Mouse (Mus musculus) thymus, adult 2 months (tissue): ENCODE results near the gene Fgfbp3. TPM values are rescaled to one million over a fixed set of nuclear protein-coding genes. Genes with fewer than 3 reads are reported as not detected.

ENCODE experiments used
- DNase-seq: peaks from one replicate; pipeline ENCODE4 v3.0.0; 2021
- H3K27ac ChIP-seq: fragments of 200-500 bp; 2 replicates; pipeline ENCODE4 v1.5.1; 2012; ENCODE audit warnings: low read length, control low read depth; ENCODE audit not compliant: control insufficient read depth, insufficient read depth
- H3K27me3 ChIP-seq: fragments of 200-500 bp; 2 replicates; pipeline ENCODE4 v1.6.1; 2012; ENCODE audit warnings: mild to moderate bottlenecking, low read length, moderate library complexity, mixed read lengths; ENCODE audit not compliant: control insufficient read depth, insufficient read depth
- H3K36me3 ChIP-seq: fragments of 200-500 bp; 2 replicates; pipeline ENCODE4 v1.6.1; 2012; ENCODE audit warnings: mild to moderate bottlenecking, low read length, moderate library complexity; ENCODE audit not compliant: control insufficient read depth, insufficient read depth
- H3K4me1 ChIP-seq: fragments of 200-500 bp; replicated peaks from 2 replicates; pipeline ENCODE4 v1.6.1; 2012; ENCODE audit warnings: low read length; ENCODE audit not compliant: control insufficient read depth, insufficient read depth
- H3K4me3 ChIP-seq: fragments of 200-500 bp; 2 replicates; pipeline ENCODE4 v1.5.1; 2012; ENCODE audit warnings: mild to moderate bottlenecking, low read length, control low read depth, moderate library complexity; ENCODE audit not compliant: control insufficient read depth, insufficient read depth
- CTCF ChIP-seq: fragments of 200-500 bp; IDR thresholded peaks from 2 replicates; pipeline ENCODE4 v1.5.1; 2012; ENCODE audit warnings: mild to moderate bottlenecking, control low read depth, low read length, moderate library complexity, borderline replicate concordance; ENCODE audit not compliant: control insufficient read depth, poor library complexity, insufficient read depth; ENCODE audit errors: extremely low read depth
- POLR2A ChIP-seq: fragments of 200-500 bp; IDR thresholded peaks from 2 replicates; pipeline ENCODE4 v1.6.1; 2012; ENCODE audit warnings: mild to moderate bottlenecking, low read length, control low read depth, moderate library complexity; ENCODE audit not compliant: control insufficient read depth, poor library complexity, insufficient read depth; ENCODE audit errors: extremely low read depth
- WGBS: fragments of 180-500 bp; shearing (Covaris S2); methylation state at CpG from one replicate; pipeline ENCODE4 v1.1.7; 2018; 5-methylcytosine and 5-hydroxymethylcytosine counted together
- polyA plus RNA-seq: library from polyadenylated mRNA; depleted of rRNA; stranded (reverse); fragments of >200 nt; gene quantifications from 2 replicates; pipeline ENCODE4 v1.2.3, GENCODE M21; 2012

Gene Fgfbp3
- polyA plus RNA-seq, 1 experiment: 7.1 TPM

GRCm38 (mm10) chr19:36903377-36903776 is 16.0 kb downstream of the Fgfbp3 start:
- Histone ChIP-seq H3K27ac (no peak overlapping the region), H3K36me3 (no peaks in the 10 kb centered on the region), H3K27me3 (peaks cover 4% of the 10 kb centered on the region; the same call in 1 of the 2 replicates), H3K4me1 (peaks cover 7% of the 10 kb centered on the region), H3K4me3 (no peak overlapping the region)
- 69% methylated on average over 7 of the region's 7 CpGs for WGBS
- no peak for TF ChIP-seq POLR2A
- no peak for TF ChIP-seq CTCF
- no peak for DNase-seq

- DNase-seq: peak; percentile 23
- no peaks in the 10 kb centered on the region for H3K4me1 ChIP-seq
These were observed 21.6 kb downstream of the Fgfbp3 start for GRCm38 (mm10) chr19:36897778-36898177.

GRCm38 (mm10) chr19:36896791-36897569 is 22.4 kb downstream of the Fgfbp3 start:
- DNase-seq: no peak
- H3K4me1 ChIP-seq: no peaks in the 10 kb centered on the region
- no peaks in the 10 kb centered on the region for H3K27me3 ChIP-seq
- no peak overlapping the region for H3K27ac ChIP-seq
- WGBS: 83% methylated on average over 10 of the region's 10 CpGs
- TF ChIP-seq POLR2A (no peak), CTCF (no peak)
- no peak overlapping the region for H3K4me3 ChIP-seq
- peaks cover 18% of the 10 kb centered on the region for H3K36me3 ChIP-seq

More at GRCm38 (mm10) chr19:36897778-36898177, 21.6 kb downstream of the Fgfbp3 start:
- no peak overlapping the region for H3K4me3 ChIP-seq
- 80% methylated on average over 9 of the region's 9 CpGs for WGBS
- H3K27ac ChIP-seq: no peak overlapping the region
- H3K27me3 ChIP-seq: no peaks in the 10 kb centered on the region
- H3K36me3 ChIP-seq: peaks cover 11% of the 10 kb centered on the region
- no peak for TF ChIP-seq POLR2A
- peak; percentile 18; the same call in 1 of the 2 replicates for TF ChIP-seq CTCF

- TF ChIP-seq POLR2A (no peak), CTCF (no peak)
- DNase-seq: no peak
- H3K27me3 ChIP-seq: no peaks in the 10 kb centered on the region
- no peak overlapping the region for H3K27ac ChIP-seq
- H3K4me3 ChIP-seq: no peak overlapping the region
- no peaks in the 10 kb centered on the region for H3K4me1 ChIP-seq
- WGBS: 97% methylated on average over 3 of the region's 3 CpGs
- H3K36me3 ChIP-seq: peaks cover 70% of the 10 kb centered on the region
These were observed 27.7 kb downstream of the Fgfbp3 start for GRCm38 (mm10) chr19:36891746-36892145.

- Histone ChIP-seq H3K27ac (no peak overlapping the region), H3K36me3 (peaks cover 98% of the 10 kb centered on the region), H3K4me1 (no peaks in the 10 kb centered on the region), H3K4me3 (no peak overlapping the region), H3K27me3 (no peaks in the 10 kb centered on the region)
- 94% methylated on average over 3 of the region's 3 CpGs for WGBS
- no peak for TF ChIP-seq CTCF
- TF ChIP-seq POLR2A: no peak
- no peak for DNase-seq
These were observed 31.7 kb downstream of the Fgfbp3 start for GRCm38 (mm10) chr19:36887706-36888105.

GRCm38 (mm10) chr19:36886316-36886715 is 33.1 kb downstream of the Fgfbp3 start:
- peaks cover 99% of the 10 kb centered on the region for H3K36me3 ChIP-seq
- H3K4me1 ChIP-seq: no peaks in the 10 kb centered on the region
- no peaks in the 10 kb centered on the region for H3K27me3 ChIP-seq
- DNase-seq: no peak
- no peak overlapping the region for H3K27ac ChIP-seq
- no peak for TF ChIP-seq CTCF
- TF ChIP-seq POLR2A: no peak
- WGBS: 95% methylated on average over 2 of the region's 2 CpGs
- no peak overlapping the region for H3K4me3 ChIP-seq

- Histone ChIP-seq H3K4me3 (no peak overlapping the region), H3K27me3 (no peaks in the 10 kb centered on the region), H3K27ac (no peak overlapping the region), H3K36me3 (peaks cover 92% of the 10 kb centered on the region), H3K4me1 (no peaks in the 10 kb centered on the region)
- TF ChIP-seq POLR2A (no peak), CTCF (no peak)
- WGBS: 94% methylated on average over 6 of the region's 6 CpGs
- peak; percentile 31 for DNase-seq
These were observed 36.3 kb downstream of the Fgfbp3 start for GRCm38 (mm10) chr19:36883119-36883518.
